Mouse (Mus musculus) embryonic stem cell, embryonic (primary cell): ENCODE measurements around the gene Ankrd33.

Source experiments
- CTCF ChIA-PET, 4 experiments: fragments of 300-600 bp in 2 of 4; fragments of 350-600 bp in 2 of 4; sonication (Branson Sonifier 250); formaldehyde crosslinking; loops; one replicate each; lab custom pipeline; 2022; ENCODE audit warnings: inconsistent platforms in 2 of 4; lab: Charles Lee
- POLR2A ChIA-PET, 4 experiments: fragments of 300-600 bp in 2 of 4; fragments of 350-600 bp in 2 of 4; sonication (Branson Sonifier 250); formaldehyde crosslinking; loops; one replicate each; lab custom pipeline; 2022; ENCODE audit warnings: antibody characterized with exemption in 4 of 4, inconsistent platforms in 1 of 4; lab: Charles Lee

Gene Ankrd33

GRCm38 (mm10) chr15:101097985-101098651 is 17.4 kb upstream of the Ankrd33 start:
- ChIA-PET CTCF (interaction anchor here (0.6 to 1.8 kb wide), 12 partner anchors 20 to 289 kb away, joined by 3 to 5 read pairs (median 4); no protein-coding TSS in a partner anchor), POLR2A (interaction anchor here (0.6 to 7.5 kb wide), 18 partner anchors 12 to 1877 kb away, joined by 3 to 149 read pairs (median 3); partner anchors contain the start of gene Fignl2 (in 2 of the 4))

GRCm38 (mm10) chr15:101100996-101101395 is 14.6 kb upstream of the Ankrd33 start:
- POLR2A ChIA-PET = interaction anchor here in 1 of 4 experiments (0.7 to 3.1 kb wide), 2 partner anchors 7 to 140 kb away, joined by 3 to 19 read pairs; no protein-coding TSS in a partner anchor
- CTCF ChIA-PET = interaction anchor here in 1 of 4 experiments (0.6 to 0.7 kb wide), 2 partner anchors 49 to 195 kb away, joined by 3 to 11 read pairs; no protein-coding TSS in a partner anchor

GRCm38 (mm10) chr15:101103605-101104304 is 11.8 kb upstream of the Ankrd33 start:
- POLR2A ChIA-PET = interaction anchor here in 2 of 4 experiments (1.9 to 3.1 kb wide), 2 partner anchors 9 to 10 kb away, joined by 6 to 19 read pairs; no protein-coding TSS in a partner anchor

GRCm38 (mm10) chr15:101105496-101105994 is 10.0 kb upstream of the Ankrd33 start:
- ChIA-PET POLR2A (interaction anchor here in 2 of 4 experiments (0.8 to 4.9 kb wide), 11 partner anchors 8 to 129 kb away, joined by 3 to 26 read pairs (median 3); partner anchors contain the start of genes Fignl2 (in 1 of the 2) and Gm47841 (in 1 of the 2)), CTCF (interaction anchor here in 3 of 4 experiments (0.7 to 2.7 kb wide), 18 partner anchors 9 to 348 kb away, joined by 3 to 9 read pairs (median 4); partner anchors contain the start of gene Ankrd33 (in 1 of the 3))

More at GRCm38 (mm10) chr15:101103605-101104304, 11.8 kb upstream of the Ankrd33 start:
- CTCF ChIA-PET = interaction anchor here in 2 of 4 experiments (0.6 to 2.7 kb wide), 4 partner anchors 9 to 318 kb away, joined by 3 to 7 read pairs (median 5); partner anchors contain the start of gene Ankrd33 (in 1 of the 2)

- CTCF ChIA-PET = interaction anchor here in 3 of 4 experiments (0.6 to 2.7 kb wide), 19 partner anchors 10 to 349 kb away, joined by 3 to 9 read pairs (median 4); partner anchors contain the start of gene Ankrd33 (in 1 of the 3)
- POLR2A ChIA-PET = interaction anchor here in 3 of 4 experiments (0.8 to 4.9 kb wide), 12 partner anchors 9 to 128 kb away, joined by 3 to 26 read pairs (median 3); partner anchors contain the start of genes Fignl2 (in 1 of the 3) and Gm47841 (in 1 of the 3)
Measured at GRCm38 (mm10) chr15:101106011-101106410, 9.5 kb upstream of the Ankrd33 start.

GRCm38 (mm10) chr15:101107906-101108671 is 7.5 kb upstream of the Ankrd33 start:
- POLR2A ChIA-PET = interaction anchor here in 1 of 4 experiments (0.6 to 4.9 kb wide), 2 partner anchors 14 to 557 kb away, joined by 3 to 26 read pairs; no protein-coding TSS in a partner anchor
- CTCF ChIA-PET = no interaction called here

GRCm38 (mm10) chr15:101113176-101113575 is 2.4 kb upstream of the Ankrd33 start:
- CTCF ChIA-PET = interaction anchor here (0.6 to 3.3 kb wide), 26 partner anchors 10 to 356 kb away, joined by 3 to 22 read pairs (median 6); no protein-coding TSS in a partner anchor
- POLR2A ChIA-PET = interaction anchor here in 3 of 4 experiments (0.8 to 2.4 kb wide), 12 partner anchors 15 to 1150 kb away, joined by 3 to 7 read pairs (median 4); no protein-coding TSS in a partner anchor

GRCm38 (mm10) chr15:101113778-101114177 is 1.8 kb upstream of the Ankrd33 start:
- POLR2A ChIA-PET = interaction anchor here (0.6 to 2.4 kb wide), 16 partner anchors 15 to 1149 kb away, joined by 3 to 7 read pairs (median 3); partner anchors contain the start of gene Acvr1b (in 1 of the 4)

GRCm38 (mm10) chr15:101118399-101119125 is 3.0 kb downstream of the Ankrd33 start:
- CTCF ChIA-PET = interaction anchor here (0.6 to 3.0 kb wide), 47 partner anchors 8 to 370 kb away, joined by 3 to 21 read pairs (median 4); partner anchors contain the start of genes Acvrl1 (in 2 of the 4) and Acvr1b (in 1 of the 4)
- POLR2A ChIA-PET = interaction anchor here (0.6 to 1.6 kb wide), 18 partner anchors 10 to 364 kb away, joined by 3 to 9 read pairs (median 3); partner anchors contain the start of gene Acvrl1 (in 1 of the 4)

More at GRCm38 (mm10) chr15:101113778-101114177, 1.8 kb upstream of the Ankrd33 start:
- CTCF ChIA-PET = interaction anchor here (0.6 to 3.3 kb wide), 33 partner anchors 9 to 995 kb away, joined by 3 to 22 read pairs (median 5); partner anchors contain the start of gene Scn8a (in 1 of the 4)

GRCm38 (mm10) chr15:101121411-101122289 is 6.1 kb downstream of the Ankrd33 start:
- POLR2A ChIA-PET = interaction anchor here in 1 of 4 experiments (0.6 to 1.7 kb wide), 5 partner anchors 9 to 42 kb away, joined by 3 to 6 read pairs (median 3); no protein-coding TSS in a partner anchor
- CTCF ChIA-PET = interaction anchor here in 2 of 4 experiments (0.5 to 2.1 kb wide), 6 partner anchors 12 to 262 kb away, joined by 3 to 4 read pairs (median 3); no protein-coding TSS in a partner anchor

GRCm38 (mm10) chr15:101122290-101122589 is 6.7 kb downstream of the Ankrd33 start:
- POLR2A ChIA-PET = interaction anchor here in 2 of 4 experiments (1.1 to 1.7 kb wide), 5 partner anchors 10 to 23 kb away, joined by 3 to 5 read pairs (median 3); no protein-coding TSS in a partner anchor
- CTCF ChIA-PET = interaction anchor here in 2 of 4 experiments (0.5 to 1.0 kb wide), 4 partner anchors 13 to 263 kb away, joined by 3 read pairs; no protein-coding TSS in a partner anchor

- ChIA-PET CTCF (interaction anchor here (0.6 to 1.4 kb wide), 5 partner anchors 10 to 688 kb away, joined by 3 to 4 read pairs (median 3); no protein-coding TSS in a partner anchor), POLR2A (interaction anchor here in 2 of 4 experiments (0.7 to 1.7 kb wide), 9 partner anchors 11 to 40 kb away, joined by 3 to 5 read pairs (median 3); no protein-coding TSS in a partner anchor)
Measured at GRCm38 (mm10) chr15:101123202-101123601, 7.6 kb downstream of the Ankrd33 start.

GRCm38 (mm10) chr15:101125561-101125960 is 10.0 kb downstream of the Ankrd33 start:
- CTCF ChIA-PET = interaction anchor here in 3 of 4 experiments (0.5 to 1.2 kb wide), 3 partner anchors 83 to 116 kb away, joined by 3 to 7 read pairs (median 4); no protein-coding TSS in a partner anchor
- POLR2A ChIA-PET = interaction anchor here in 3 of 4 experiments (0.6 to 2.1 kb wide), 5 partner anchors 12 to 68 kb away, joined by 3 to 6 read pairs (median 3); no protein-coding TSS in a partner anchor

- ChIA-PET CTCF (interaction anchor here in 3 of 4 experiments (0.7 to 1.5 kb wide), 6 partner anchors 8 to 499 kb away, joined by 3 to 5 read pairs (median 3); no protein-coding TSS in a partner anchor), POLR2A (interaction anchor here in 2 of 4 experiments (0.8 to 3.6 kb wide), 12 partner anchors 9 to 369 kb away, joined by 3 to 19 read pairs (median 3); partner anchors contain the start of genes Acvr1b (in 1 of the 2) and Ankrd33 (in 1 of the 2))
Measured at GRCm38 (mm10) chr15:101126876-101127544, 11.5 kb downstream of the Ankrd33 start.
